Mouse (Mus musculus) hindbrain, embryonic 16.5 days (tissue): ENCODE data around the gene Slc52a3. TPM values are rescaled to one million over a fixed set of nuclear protein-coding genes. Genes with fewer than 3 reads are reported as not detected.

ENCODE experiments used
- microRNA counts: library from miRNA; unstranded; fragments of <30 nt; microRNA quantifications from one replicate; lab custom pipeline; 2016
- microRNA-seq: library from miRNA; unstranded; fragments of <30 nt; microRNA quantifications from one replicate; pipeline ENCODE4, GENCODE M21; 2017
- polyA plus RNA-seq: library from polyadenylated mRNA; unstranded; fragments of >200 nt; fragmentation: Nextera tagmentation; extraction: Ambion mirVana; gene quantifications from 2 replicates; pipeline ENCODE4 v1.2.1, GENCODE M21; 2015

Slc52a3 gene
- polyA plus RNA-seq, 1 experiment from 2014 or later: 1.8 TPM

MicroRNAs within 50 kb of the gene (microRNA counts, 519-probe panel; counts per million panel counts)
- microRNA mmu-miR-1953 (lab: Ali Mortazavi, UCI): not detected

Small RNA genes lying within 50 kb of the gene (microRNA-seq; reads per million reads assigned to microRNA genes)
- gene Mir1953: not detected

Other genes with a start within 250 kb of the Slc52a3 start
- gene Rspo4, start 153.6 kb upstream of the Slc52a3 start, polyA plus RNA-seq: 0.35 and 0.55 TPM in 2 replicates
- gene Angpt4, start 85.3 kb upstream of the Slc52a3 start, polyA plus RNA-seq: 0.36 and 0.46 TPM in 2 replicates
- gene Fam110a, start 16.3 kb upstream of the Slc52a3 start, polyA plus RNA-seq: 43.4 and 45.9 TPM in 2 replicates
- gene Scrt2, start 85.0 kb downstream of the Slc52a3 start, polyA plus RNA-seq: 7.6 and 8.0 TPM in 2 replicates
- 28.6 and 32.1 TPM in 2 replicates for gene Srxn1, start 109.0 kb downstream of the Slc52a3 start, polyA plus RNA-seq
- gene Tcf15, start 147.1 kb downstream of the Slc52a3 start, polyA plus RNA-seq: 1.3 TPM in 2 replicates
- 91.0 and 93.6 TPM in 2 replicates for gene Csnk2a1, start 230.3 kb downstream of the Slc52a3 start, polyA plus RNA-seq